Mouse (Mus musculus) limb, embryonic 13.5 days (tissue): ENCODE results near the gene Ibsp. TPM values are rescaled to one million over a fixed set of nuclear protein-coding genes. Genes with fewer than 3 reads are reported as not detected.

Experiments
- ATAC-seq: fragments of 200-750 bp; cut with Nextera tagmentation; 2 replicates; pipeline ENCODE4 v1.8.0; 2017; ENCODE audit warnings: low read depth, moderate number of reproducible peaks, moderate TSS enrichment; ENCODE audit not compliant: low FRiP score
- H3K27ac ChIP-seq: fragments of 300-500 bp; sonication (generic); 2 replicates; pipeline ENCODE4 v1.5.1; 2015; ENCODE audit warnings: inconsistent platforms, mild to moderate bottlenecking, moderate library complexity
- H3K27me3 ChIP-seq: fragments of 300-500 bp; sonication (generic); 2 replicates; pipeline ENCODE4 v1.6.1; 2015; ENCODE audit warnings: mild to moderate bottlenecking, inconsistent platforms
- H3K36me3 ChIP-seq: fragments of 300-500 bp; sonication (generic); 2 replicates; pipeline ENCODE4 v1.6.1; 2015; ENCODE audit warnings: inconsistent platforms, mild to moderate bottlenecking, moderate library complexity
- H3K4me1 ChIP-seq: fragments of 300-500 bp; sonication (generic); 2 replicates; pipeline ENCODE4 v1.6.1; 2015; ENCODE audit warnings: inconsistent platforms
- H3K4me2 ChIP-seq: fragments of 300-500 bp; sonication (generic); replicated peaks from 2 replicates; pipeline ENCODE4 v1.6.1; 2015; ENCODE audit warnings: inconsistent platforms, mild to moderate bottlenecking, moderate library complexity
- H3K4me3 ChIP-seq: fragments of 300-500 bp; sonication (generic); 2 replicates; pipeline ENCODE4 v1.5.1; 2015; ENCODE audit warnings: moderate library complexity, mild to moderate bottlenecking, inconsistent platforms
- H3K9ac ChIP-seq: fragments of 300-500 bp; sonication (generic); 2 replicates; pipeline ENCODE4 v1.6.1; 2015; ENCODE audit warnings: mild to moderate bottlenecking, inconsistent platforms
- H3K9me3 ChIP-seq: fragments of 300-500 bp; sonication (generic); 2 replicates; pipeline ENCODE4 v1.6.1; 2016; ENCODE audit warnings: inconsistent platforms
- WGBS: fragments of 180-500 bp; shearing (Covaris S2); methylation state at CpG from one replicate; pipeline ENCODE4 v1.1.7; 2015; 5-methylcytosine and 5-hydroxymethylcytosine counted together
- microRNA-seq: library from miRNA; unstranded; fragments of <30 nt; microRNA quantifications from one replicate; pipeline ENCODE4, GENCODE M21; 2016
- polyA plus RNA-seq: library from polyadenylated mRNA; unstranded; fragments of >200 nt; fragmentation: Nextera tagmentation; extraction: Ambion mirVana; gene quantifications from 2 replicates; pipeline ENCODE4 v1.2.1, GENCODE M21; 2015

Ibsp gene
- polyA plus RNA-seq, 1 experiment from 2014 or later = 18.5 TPM

DNA sequence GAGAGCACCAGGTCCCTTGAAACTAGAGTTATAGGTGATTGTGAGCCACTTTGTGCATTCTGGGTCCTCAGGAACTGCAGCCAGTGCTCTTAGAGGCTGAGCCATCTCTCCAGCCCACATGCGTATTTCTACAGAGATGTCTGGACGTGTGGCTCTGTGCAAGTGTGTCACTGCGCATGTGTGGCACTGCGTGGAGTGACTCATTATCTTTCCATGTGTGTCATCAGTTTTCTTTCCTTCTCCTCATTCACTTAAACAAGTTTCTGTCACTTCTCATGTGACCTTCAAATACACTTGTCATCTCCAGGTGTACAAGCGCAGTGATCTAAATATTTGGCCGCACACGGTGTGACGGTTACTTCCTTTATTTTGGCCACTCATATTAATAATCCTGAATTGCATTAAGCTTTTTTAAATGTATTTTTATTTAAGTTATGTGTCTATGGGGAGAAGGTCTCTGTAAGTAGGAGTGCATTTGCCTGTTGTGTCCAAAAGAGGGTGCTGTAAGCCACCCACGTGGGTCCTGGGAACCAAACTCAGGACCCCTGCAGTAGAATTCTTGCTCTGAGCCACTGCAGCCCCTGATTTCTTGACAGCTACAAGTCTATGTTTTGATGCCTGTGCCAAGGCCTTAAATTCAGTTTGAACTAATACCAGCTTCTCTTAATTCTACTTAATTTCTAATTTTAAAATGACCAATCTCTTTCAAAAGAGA is 45.7 kb downstream of the Ibsp start:
- Histone ChIP-seq H3K27ac (no peak overlapping the region), H3K4me3 (no peak overlapping the region)
- 71% methylated on average over 9 of the region's 9 CpGs for WGBS

GRCm38 (mm10) chr5:104345241-104345630 is 46.3 kb downstream of the Ibsp start:
- ATAC-seq = no peak; the same call in 1 of the 2 replicates
- no peak overlapping the region for H3K4me3 ChIP-seq
- 52% methylated on average over 6 of the region's 6 CpGs for WGBS
- no peaks in the 10 kb centered on the region for H3K9me3 ChIP-seq
- H3K36me3 ChIP-seq = no peaks in the 10 kb centered on the region
- H3K27me3 ChIP-seq = no peaks in the 10 kb centered on the region
- no peak overlapping the region for H3K9ac ChIP-seq
- H3K27ac ChIP-seq = no peak overlapping the region
- H3K4me1 ChIP-seq = no peaks in the 10 kb centered on the region
- no peak overlapping the region for H3K4me2 ChIP-seq

More for the DNA sequence above, 45.7 kb downstream of the Ibsp start:
- Histone ChIP-seq H3K9me3 (no peaks in the 10 kb centered on the region), H3K4me2 (no peak overlapping the region), H3K27me3 (no peaks in the 10 kb centered on the region), H3K9ac (no peak overlapping the region), H3K36me3 (no peaks in the 10 kb centered on the region), H3K4me1 (peaks cover 4% of the 10 kb centered on the region; the same call in 1 of the 2 replicates)
- no peak for ATAC-seq

- H3K36me3 ChIP-seq = no peaks in the 10 kb centered on the region
- no peaks in the 10 kb centered on the region for H3K9me3 ChIP-seq
Measured at GRCm38 (mm10) chr5:104351041-104351440, 52.1 kb downstream of the Ibsp start.

GRCm38 (mm10) chr5:104351874-104352273 is 52.9 kb downstream of the Ibsp start:
- H3K4me1 ChIP-seq = peaks cover 6% of the 10 kb centered on the region; the same call in 1 of the 2 replicates
- H3K4me2 ChIP-seq = no peak overlapping the region
- WGBS = 58% methylated on average over 5 of the region's 5 CpGs
- no peaks in the 10 kb centered on the region for H3K27me3 ChIP-seq
- no peak overlapping the region for H3K9ac ChIP-seq
- H3K36me3 ChIP-seq = no peaks in the 10 kb centered on the region
- no peak overlapping the region for H3K4me3 ChIP-seq
- ATAC-seq = no peak
- H3K27ac ChIP-seq = no peak overlapping the region
- no peaks in the 10 kb centered on the region for H3K9me3 ChIP-seq

More at GRCm38 (mm10) chr5:104351041-104351440, 52.1 kb downstream of the Ibsp start:
- ATAC-seq = no peak
- Histone ChIP-seq H3K4me1 (peaks cover 6% of the 10 kb centered on the region; the same call in 1 of the 2 replicates), H3K27me3 (no peaks in the 10 kb centered on the region), H3K4me3 (no peak overlapping the region), H3K9ac (no peak overlapping the region), H3K4me2 (no peak overlapping the region), H3K27ac (no peak overlapping the region)
- WGBS = 63% methylated on average over 1 of the region's 1 CpGs

DNA sequence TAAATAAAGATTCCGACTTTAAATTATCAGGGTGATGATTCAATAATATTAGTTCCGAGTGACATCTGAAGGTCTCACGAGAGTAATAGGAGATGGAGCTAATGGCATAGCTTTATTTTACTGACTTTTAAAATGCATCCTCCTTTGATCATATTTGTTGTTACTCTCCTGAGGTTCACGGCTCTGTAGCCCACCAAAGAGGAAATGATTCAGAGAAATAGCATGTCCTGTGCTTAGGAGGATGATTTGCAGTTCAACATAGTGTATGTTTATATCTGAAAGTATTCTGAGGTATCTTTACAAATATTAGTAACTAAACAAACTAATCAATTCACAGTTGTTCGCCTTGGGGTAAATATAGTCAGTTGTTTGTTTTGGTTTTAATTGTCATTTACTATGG is 58.6 kb downstream of the Ibsp start:
- Histone ChIP-seq H3K4me1 (peaks cover 14% of the 10 kb centered on the region; the same call in 1 of the 2 replicates), H3K4me3 (no peak overlapping the region), H3K9me3 (no peaks in the 10 kb centered on the region), H3K27ac (no peak overlapping the region), H3K9ac (no peak overlapping the region), H3K27me3 (no peaks in the 10 kb centered on the region), H3K36me3 (no peaks in the 10 kb centered on the region), H3K4me2 (no peak overlapping the region)
- ATAC-seq = no peak
- 63% methylated on average over 5 of the region's 5 CpGs for WGBS

DNA sequence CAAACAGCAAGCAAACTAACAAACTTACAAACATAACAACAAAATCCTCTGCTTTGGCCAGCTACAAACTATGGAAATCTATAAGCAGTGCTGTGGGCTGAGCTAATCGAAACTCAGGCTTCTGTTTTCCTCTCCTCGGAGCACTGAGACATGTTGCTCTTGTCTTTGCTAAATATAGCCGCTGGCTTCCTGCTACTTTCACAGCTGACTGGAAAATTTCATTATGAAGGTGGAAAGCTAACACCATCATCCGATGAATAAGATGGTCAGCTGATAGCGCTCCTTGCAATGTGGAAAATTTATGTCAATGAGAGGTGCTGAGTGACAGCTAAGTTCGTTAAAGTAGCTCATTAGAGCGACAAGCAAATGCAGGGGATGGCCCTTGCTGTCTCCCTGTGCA is 59.6 kb downstream of the Ibsp start:
- Histone ChIP-seq H3K4me1 (peaks cover 14% of the 10 kb centered on the region; the same call in 1 of the 2 replicates), H3K27ac (no peak overlapping the region), H3K36me3 (no peaks in the 10 kb centered on the region), H3K4me3 (no peak overlapping the region), H3K9ac (no peak overlapping the region), H3K9me3 (no peaks in the 10 kb centered on the region), H3K27me3 (no peaks in the 10 kb centered on the region), H3K4me2 (peak overlapping the region; percentile 16; the same call in 1 of the 2 replicates)
- 37% methylated on average over 7 of the region's 7 CpGs for WGBS
- no peak for ATAC-seq

DNA sequence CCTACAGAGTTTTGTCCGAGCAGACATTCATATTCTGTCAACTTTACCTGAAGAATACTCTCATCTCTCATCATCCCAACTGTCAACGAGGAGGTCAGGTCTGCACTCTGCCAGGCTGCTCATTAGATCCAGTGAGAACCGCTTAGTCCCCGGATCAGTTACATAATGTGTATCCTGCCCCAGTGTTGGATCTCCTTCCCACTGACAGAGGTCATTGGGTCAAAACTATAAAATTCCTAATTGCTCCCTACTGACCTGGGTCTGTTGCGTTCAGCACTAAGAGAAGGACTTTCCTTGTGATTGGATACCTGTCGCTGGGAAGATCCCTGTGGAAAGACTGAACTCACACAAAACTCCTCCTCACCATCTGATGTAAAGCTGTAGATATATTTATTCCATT is 60.3 kb downstream of the Ibsp start:
- Histone ChIP-seq H3K4me1 (peaks cover 14% of the 10 kb centered on the region; the same call in 1 of the 2 replicates), H3K27ac (no peak overlapping the region), H3K9me3 (no peaks in the 10 kb centered on the region), H3K27me3 (no peaks in the 10 kb centered on the region), H3K9ac (no peak overlapping the region), H3K4me3 (no peak overlapping the region), H3K36me3 (no peaks in the 10 kb centered on the region), H3K4me2 (peak overlapping the region; percentile 16; the same call in 1 of the 2 replicates)
- WGBS = 14% methylated on average over 6 of the region's 6 CpGs
- ATAC-seq = peak; percentile 66

Small RNAs within 50 kb of the gene (microRNA-seq; reads per million reads assigned to microRNA genes)
- gene Gm23616 = not detected

Other genes with a start within 250 kb of the Ibsp start
- not detected in 2 replicates for gene Gm17660, start 221.6 kb upstream of the Ibsp start, polyA plus RNA-seq
- 49.6 and 50.6 TPM in 2 replicates for gene Sparcl1, start 185.4 kb upstream of the Ibsp start, polyA plus RNA-seq
- 0.03 TPM in 1 of 2 replicates, not detected in the other for gene Dspp, start 128.5 kb upstream of the Ibsp start, polyA plus RNA-seq
- gene Dmp1, start 96.6 kb upstream of the Ibsp start, polyA plus RNA-seq = 0.41 and 1.2 TPM in 2 replicates
- not detected in 2 replicates for gene Mepe, start 26.2 kb downstream of the Ibsp start, polyA plus RNA-seq
- 11.1 and 11.3 TPM in 2 replicates for gene Spp1, start 135.9 kb downstream of the Ibsp start, polyA plus RNA-seq
- gene Pkd2, start 160.3 kb downstream of the Ibsp start, polyA plus RNA-seq = 22.6 and 22.7 TPM in 2 replicates
- 14.6 and 16.3 TPM in 2 replicates for gene BC005561, start 209.2 kb downstream of the Ibsp start, polyA plus RNA-seq